Mouse (Mus musculus) testis, postnatal 10 days (tissue): ENCODE data around the gene Shisa5.

ENCODE experiments used
- DNase-seq: peaks from one replicate; pipeline ENCODE4 v3.0.0; 2021; ENCODE audit warnings: low spot score

Shisa5 gene

DNA sequence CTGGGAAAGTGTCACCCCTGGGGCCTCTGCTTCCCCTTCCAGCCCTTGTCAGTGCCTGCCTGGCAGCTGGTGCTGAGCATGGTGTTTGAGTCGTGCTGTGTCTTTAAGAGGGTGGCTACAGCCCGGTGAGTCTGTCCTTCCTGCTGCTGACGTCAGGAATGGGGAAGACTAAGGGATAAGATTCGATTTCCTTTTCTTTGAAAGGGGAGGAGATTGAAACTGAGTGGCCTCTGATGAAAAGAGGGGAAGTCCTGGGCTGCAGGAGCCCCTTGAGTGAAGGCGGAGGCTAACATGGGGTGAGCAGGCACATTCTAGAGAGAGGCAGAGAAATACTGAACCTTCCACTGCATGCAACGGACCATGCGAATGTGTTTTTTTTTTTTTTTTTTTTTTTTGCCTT lies 16.3 kb downstream of the Shisa5 start:
- peak; percentile 44 for DNase-seq

DNA sequence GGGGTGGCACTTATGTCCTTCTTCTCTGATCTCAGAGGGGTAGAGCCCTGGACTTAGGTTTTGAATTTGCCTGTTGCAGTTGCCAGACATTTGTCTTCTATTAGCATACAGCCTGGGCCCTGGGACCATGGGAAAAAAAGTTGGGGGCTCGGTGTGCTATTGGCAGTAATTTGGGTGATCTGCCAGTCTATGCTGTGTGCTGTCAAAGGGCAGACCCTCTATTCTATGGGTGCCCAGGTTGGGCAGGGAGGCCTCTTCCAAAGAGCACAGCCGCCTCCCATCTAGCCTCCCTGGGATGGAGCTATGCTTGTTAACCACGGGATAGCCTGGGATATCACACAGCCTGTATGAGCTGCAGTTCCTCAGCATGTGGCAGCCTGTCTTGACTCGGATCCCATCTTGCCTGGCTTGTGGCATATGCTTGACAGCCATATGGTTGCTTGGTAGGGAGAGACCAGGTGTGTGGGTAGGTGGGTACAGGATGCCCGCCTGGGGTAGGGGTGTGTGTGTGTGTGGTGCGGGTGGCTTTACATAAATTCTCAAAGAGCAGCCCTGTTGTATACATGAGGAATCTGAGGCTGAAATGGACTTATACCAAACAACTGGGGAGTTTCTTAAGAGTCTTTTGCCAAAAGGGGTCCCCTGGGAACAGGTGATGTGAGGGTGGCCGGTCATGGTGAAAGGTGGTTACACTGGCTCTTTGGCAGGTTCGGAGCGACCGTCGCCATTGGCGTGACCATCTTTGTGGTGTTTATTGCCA lies 17.1 kb downstream of the Shisa5 start:
- peak; percentile 35 for DNase-seq

DNA sequence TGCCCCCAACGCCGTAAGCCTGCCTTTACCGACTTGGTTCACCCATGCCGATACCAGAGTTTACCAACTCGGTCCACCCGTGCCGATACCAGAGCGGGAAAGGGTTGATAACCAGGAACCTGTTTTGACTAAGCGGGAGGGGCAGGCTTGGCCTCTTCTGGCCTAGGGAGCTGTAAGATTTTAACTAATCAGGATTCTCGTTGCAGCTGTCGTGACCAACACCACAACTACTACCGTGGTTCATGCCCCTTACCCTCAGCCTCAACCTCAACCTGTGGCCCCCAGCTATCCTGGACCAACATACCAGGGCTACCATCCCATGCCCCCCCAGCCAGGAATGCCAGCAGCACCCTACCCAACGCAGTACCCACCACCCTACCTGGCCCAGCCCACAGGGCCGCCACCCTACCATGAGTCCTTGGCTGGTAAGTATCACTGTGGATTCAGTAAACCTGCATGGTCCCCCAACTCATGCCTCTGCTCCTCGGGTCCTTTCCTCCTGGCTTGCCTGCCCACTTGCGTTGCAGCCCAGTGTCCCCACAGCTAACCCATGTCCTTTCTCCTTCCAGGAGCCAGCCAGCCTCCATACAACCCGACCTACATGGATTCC lies 17.8 kb downstream of the Shisa5 start:
- peak; percentile 42 for DNase-seq

DNA sequence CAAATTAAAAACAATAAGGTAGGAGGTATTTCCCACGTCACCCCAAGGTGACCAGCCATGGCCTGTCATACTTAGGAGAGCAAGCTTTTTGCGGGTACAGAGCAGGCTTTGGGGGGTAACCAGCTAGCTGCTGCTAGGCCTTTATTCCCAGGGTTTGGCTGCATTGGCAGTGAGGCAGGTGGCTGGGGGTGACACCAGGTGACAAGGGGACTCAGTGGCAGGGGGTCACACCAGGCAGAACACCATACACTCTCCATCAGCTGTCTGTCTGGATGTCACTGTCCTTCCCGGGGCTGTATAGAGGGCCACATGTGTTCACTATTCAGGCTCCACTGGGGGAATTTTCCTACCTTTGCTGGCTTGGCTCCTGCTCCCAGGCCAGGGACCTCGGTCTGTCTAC lies 18.6 kb downstream of the Shisa5 start:
- DNase-seq = peak; percentile 39

GRCm38 (mm10) chr9:109057543-109057942 lies 19.2 kb downstream of the Shisa5 start:
- no peak for DNase-seq

DNA sequence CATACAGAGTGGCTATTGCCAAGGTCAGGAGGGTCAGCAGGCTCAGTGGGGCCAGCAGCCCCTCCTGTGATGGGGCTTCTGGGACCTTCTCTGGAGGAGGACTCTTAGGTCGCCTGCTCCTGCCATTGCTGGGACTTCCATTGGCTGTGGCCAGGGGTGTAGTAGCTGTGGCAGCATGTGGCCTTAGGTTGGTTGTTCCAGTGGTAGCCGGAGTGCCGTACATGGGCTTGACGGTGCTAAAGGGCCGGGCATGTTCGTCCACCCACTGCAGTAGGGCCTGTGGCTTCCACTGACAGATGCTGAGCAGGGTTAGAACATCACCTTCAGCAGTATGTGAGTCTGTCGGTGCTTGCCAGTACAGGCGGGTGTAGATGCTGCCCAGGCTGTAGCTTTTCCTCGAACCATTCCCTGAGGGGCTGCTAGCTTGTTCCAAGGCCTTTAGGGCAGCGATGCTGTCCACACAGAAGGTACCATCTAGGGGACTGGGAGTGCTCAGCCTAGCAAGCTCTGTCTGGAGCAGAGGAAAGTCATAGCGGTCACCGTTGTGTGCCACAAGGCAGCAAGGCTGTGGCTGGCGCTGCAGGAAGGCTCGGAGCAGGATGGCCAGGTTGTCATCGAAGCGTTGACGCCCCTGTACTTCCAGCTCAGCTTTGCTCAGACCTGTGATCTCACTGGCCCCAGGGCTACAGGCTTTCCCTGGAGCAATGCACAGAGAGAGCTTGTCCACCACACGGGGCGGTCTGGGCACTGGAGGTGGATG lies 19.8 kb downstream of the Shisa5 start:
- peak; percentile 35 for DNase-seq

DNA sequence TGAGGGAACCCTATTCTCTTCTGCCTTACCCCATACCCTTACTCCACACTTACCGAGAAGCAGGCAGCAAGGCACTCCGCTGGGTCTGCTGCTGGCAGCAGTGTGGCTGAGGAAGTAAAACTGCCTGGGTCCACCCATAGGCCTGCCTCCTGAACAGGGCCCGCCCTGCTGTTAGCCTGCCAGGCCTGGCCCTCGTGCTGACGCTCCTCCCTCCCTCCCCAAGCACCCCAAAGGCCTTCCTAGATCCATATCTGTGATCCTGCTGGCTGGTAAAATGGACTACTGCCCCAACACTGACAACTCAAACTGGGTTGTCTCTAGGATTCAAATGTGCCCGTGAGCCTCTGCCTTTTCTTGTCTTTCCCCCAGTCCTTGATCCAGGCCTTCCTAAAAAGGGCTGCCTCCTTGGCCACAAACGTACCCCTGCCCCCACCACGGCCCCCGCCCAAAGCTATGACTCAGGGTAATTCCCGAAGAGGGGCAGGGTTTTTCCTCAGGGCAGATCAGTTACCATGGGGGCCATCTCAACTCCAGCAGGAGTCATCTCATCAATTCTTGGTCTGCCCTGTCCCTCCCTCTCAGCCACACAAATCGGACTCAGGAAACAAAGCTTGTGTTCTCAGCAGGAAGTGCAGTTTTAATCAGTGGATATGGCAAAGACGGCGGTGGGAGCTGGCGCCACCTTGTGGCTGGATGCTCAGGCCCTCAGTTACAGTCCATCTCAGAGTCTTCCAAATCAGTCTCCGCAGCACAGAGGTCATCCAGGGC lies 21.0 kb downstream of the Shisa5 start, which contains the start of gene Trex1:
Trex1 (minus strand) TSS at position 599 of the 768 bp plus-strand sequence.
- peak; percentile 92 for DNase-seq

GRCm38 (mm10) chr9:109060184-109060897 lies 22.0 kb downstream of the Shisa5 start:
- peak; percentile 48 for DNase-seq

DNA sequence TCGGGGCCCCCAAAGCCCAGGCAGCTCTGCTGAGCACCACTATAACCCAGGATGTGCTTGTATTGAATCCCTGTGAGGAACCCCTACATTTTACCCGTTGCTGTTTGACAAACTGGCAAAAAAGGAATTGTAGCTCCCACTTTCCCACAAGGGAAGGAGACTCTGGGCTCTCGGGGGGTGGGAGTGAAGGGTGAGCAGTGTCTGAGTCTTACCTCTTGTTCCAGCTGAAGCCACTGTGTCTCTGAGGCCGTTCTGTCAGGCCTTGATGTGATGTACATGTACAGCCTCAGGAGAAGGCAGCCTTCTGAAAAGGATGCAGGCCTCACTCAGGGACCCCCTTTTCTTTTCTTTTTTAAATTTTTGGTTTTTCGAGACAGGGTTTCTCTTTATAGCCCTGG lies 22.5 kb downstream of the Shisa5 start:
- peak; percentile 28 for DNase-seq

- no peak for DNase-seq
Observed at GRCm38 (mm10) chr9:109068095-109068735, 29.9 kb downstream of the Shisa5 start.

DNA sequence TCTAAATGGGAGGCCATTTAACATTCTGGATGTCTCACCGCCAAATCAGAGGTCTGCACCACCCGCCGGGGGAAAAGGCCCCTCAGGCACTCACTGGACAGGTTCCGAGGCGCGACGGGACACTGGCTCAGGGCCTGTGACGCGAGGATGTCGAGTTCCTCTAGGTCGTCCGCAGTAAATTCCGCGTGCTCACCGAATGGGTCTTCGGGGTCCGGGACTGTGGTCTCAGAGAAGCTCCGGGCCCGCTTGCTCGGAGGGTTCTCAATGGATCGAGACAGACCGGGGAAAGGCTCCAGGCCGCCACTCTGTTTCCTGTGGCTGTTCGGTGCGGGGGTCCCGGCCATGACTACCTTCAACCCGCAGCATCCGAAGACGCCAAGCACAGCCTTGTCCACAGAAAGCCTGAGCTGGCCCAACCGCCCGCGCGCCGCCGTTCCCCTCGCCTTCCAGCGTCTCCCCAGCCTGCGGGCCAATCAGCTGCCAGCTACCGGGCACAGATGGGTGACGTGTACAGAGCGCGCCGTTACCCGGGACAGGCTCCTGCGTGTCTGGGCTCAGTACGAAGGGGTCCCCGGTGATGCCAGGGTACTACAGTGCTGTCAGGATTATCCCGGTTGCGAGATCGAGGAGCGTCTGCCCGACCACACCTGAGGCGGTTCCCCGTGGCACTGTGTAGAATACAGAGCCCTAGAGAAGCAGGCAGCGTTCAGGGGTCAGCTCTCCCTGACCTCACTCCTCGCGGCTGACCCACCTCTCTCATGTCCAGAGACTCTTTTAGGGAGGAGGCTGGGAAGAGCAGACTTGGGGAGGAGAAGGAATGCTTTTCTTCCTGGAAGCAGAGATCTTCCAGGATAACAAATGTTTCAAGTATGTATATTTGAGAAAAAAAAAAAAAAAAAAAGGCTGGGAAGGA lies 35.6 kb downstream of the Shisa5 start, which contains the start of gene Atrip:
Atrip (minus strand) TSS at position 464 of the 913 bp plus-strand sequence.
- peak; percentile 93 for DNase-seq

- DNase-seq = no peak
Observed at GRCm38 (mm10) chr9:109080516-109080915, 42.2 kb downstream of the Shisa5 start.

- no peak for DNase-seq
Observed at GRCm38 (mm10) chr9:109081749-109082123, 43.4 kb downstream of the Shisa5 start.

DNA sequence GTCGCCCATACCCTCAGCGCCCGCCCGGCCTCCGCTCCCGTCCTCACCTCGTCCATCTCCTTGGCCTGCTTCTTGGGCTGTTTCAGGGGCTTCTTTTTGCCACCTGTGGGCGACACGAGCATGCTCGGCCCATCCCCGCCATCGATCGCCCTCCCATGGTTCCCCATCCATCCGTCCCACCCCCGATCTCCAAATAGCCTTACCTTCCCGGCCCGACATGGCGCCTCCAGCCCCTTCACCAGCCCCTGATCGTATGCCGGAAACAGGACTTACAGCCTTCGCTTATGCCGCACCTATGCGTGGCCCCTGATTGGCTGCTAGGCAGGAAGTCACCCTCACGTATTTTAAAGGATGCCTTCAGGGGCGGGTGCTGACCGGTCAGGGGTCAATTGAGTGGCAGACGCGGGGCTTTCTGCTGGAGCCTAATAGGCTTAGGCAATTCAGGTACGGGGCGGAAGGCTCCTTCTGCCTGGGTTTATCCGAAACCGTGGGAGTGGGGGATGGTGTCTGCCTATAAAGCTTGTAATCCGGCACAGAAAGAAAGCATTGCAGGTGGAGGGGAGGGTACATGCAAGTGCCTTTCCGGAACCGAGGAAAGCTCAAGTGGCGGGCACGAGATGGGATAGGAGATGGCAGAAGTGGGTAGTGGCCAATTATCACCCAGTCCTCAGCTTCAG lies 43.9 kb downstream of the Shisa5 start, which contains the start of the genes Ccdc51 and Tma7:
Ccdc51 (plus strand) TSS at position 370 of the 677 bp plus-strand sequence.
Tma7 (minus strand) TSS at position 464 of the 677 bp plus-strand sequence.
- peak; percentile 76 for DNase-seq

- no peak for DNase-seq
Observed at GRCm38 (mm10) chr9:109084922-109085321, 46.6 kb downstream of the Shisa5 start.

DNA sequence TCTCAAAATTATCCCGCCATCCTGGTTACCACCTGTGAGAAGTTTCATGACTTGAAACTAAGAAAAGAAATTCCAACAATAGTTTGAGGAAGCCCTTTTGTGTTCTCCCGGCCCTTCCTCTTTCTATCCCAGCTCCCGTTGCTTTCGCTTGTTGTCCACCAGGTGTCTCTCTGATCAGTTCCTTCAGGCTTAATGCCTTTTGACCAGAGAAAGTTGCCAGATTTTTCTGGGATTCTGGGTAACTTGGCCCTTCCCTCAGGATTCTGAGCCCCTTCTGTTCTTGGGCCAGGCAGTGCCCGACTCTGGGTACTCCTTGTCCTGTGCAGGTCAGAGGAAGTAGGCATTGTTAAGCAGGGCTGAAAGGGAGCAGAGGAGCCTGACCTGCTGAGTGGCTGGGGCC lies 49.6 kb downstream of the Shisa5 start:
- DNase-seq = peak; percentile 66

DNA sequence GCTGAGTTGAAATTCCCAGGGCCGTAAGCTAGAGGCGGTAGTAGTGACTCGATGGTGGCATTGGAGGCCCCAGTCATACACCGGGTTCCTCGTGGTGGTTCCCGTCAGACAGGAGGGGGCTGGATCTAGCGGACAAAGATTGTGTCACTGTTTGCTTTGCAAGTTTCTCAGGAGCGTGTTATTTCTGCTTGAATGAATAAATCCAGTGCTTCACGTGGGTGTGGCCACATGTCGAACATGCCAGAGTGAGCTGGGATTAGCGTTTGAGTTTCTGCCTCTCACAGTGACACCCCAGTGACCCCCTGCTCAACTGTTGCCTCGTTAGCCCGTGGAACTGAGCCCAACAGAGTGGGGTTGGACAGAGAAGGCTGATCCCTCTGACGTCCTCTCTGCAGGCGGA lies 52.1 kb downstream of the Shisa5 start:
- no peak for DNase-seq

DNA sequence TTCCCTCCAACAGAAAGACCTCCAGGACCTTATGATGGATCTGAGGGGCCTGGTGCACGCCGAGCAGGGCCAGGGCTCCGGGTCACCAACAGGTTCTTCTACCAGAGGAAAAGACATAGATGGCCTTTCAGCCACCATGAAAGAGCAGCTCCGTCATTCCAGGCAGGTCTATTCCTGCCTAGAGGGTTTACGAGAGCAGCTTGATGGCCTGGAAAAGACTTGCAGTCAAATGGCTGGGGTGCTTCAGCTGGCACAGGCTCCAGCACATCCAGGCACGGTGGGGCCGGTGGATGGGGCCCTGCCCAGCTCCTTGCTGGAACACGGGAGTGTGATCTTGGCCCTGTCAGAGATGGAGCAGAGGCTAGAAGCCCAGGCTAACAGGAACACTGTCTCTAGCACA lies 53.4 kb downstream of the Shisa5 start:
- no peak for DNase-seq

DNA sequence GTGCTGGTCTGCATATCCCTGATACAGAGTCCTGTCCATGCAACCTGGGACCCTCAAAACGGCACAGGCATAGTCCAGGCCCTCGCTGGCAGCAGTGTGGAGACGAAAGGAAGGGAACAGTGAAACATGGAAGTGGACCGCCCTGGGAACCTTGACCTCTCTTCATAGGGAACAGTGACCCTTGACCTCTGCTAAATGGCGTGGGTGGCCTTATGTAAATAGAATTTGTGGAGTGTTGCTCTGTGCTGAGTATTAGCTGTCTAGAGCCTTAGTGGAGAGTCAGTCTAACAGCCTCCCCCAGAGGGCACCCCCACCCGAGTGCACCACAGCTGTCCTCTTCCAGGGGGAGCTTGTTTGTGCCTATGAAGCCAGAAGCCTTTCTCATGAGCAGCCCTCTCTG lies 54.4 kb downstream of the Shisa5 start:
- DNase-seq = no peak
